Mouse (Mus musculus) kidney, postnatal 14 days (tissue): ENCODE results near the gene Traip.

Experiments used
- DNase-seq: peaks from one replicate; pipeline ENCODE4 v3.0.0; 2022; ENCODE audit warnings: mixed read lengths

Gene Traip

DNA sequence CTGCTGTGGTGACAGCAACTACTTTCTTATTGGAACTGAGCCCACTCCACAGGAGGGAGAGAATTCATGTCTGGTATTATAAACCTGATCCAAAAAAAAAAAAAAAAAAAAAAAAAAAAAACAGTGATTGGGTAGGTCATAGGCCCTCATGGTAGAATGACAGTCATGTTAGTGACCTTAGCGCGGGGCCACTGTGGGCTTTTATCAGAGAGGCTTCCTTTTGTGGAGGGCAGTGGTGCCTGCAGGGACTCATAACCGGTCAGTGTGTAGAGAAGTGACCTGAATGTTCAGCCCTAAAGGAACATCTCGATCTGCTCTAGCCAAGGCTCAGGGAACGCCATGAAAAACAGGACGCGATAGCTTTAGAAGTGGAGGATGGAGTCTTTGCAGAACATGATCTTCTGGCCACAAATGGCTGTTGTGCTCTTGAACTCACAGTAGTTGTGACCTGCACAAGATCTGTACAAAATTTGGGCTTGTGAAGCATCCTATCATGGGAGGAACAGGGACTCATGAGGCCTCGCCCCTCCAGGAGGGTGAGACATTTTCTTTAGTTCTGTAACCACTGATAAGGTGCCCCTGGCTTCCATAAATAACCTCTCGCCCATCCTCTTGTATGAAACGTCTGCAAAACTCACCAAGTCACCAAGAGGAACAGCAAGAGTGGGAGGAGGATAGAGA is 24.7 kb downstream of the Traip start:
- DNase-seq: no peak

DNA sequence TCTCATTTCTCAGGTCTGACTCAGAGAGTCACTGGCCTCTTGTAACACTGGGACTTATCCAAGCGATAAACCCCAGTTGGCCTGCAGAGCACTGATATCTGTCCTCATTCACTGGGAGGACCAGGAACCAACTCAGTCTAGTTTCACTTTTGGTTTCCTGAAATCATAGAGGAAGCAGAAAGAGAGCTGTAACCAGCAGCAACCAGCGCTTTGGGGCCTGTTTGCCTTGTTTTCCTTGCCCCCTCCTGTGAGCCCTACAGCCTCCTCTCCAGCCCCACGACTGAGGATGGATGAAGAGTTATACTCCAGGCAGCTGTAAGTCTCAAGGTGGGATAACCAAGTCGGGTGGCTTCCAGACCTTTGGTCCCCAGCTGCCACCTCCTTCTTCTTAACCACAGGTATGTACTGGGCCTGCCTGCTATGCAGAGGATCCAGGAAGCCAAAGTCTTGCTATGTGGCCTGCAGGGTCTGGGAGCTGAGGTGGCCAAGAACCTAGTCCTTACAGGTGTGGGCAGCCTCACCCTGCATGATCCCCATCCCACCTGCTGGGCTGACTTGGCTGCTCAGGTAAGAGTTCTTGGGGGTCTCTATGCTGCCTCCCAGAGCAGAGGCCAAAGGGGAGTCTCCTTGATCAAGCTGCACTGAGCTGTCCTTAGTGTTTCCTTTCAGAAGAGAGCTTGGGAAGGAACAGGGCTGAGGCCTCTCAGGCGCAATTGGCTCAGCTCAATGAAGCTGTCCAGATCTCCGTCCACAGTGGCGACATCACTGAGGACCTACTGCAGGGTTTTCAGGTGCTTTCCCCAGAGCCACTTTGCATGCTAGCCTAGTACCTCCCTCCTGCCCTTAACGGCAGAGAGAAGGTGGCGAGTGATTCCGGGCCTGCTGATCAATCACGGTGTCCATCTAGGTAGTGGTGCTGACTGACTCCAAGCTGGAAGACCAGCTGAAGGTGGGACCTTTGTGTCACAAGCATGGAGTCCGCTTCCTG is 25.8 kb downstream of the Traip start, which contains the start of gene Uba7:
TSS of gene Uba7 (plus strand) at position 107 of the 988 bp plus-strand sequence.
- peak; percentile 44 for DNase-seq

DNA sequence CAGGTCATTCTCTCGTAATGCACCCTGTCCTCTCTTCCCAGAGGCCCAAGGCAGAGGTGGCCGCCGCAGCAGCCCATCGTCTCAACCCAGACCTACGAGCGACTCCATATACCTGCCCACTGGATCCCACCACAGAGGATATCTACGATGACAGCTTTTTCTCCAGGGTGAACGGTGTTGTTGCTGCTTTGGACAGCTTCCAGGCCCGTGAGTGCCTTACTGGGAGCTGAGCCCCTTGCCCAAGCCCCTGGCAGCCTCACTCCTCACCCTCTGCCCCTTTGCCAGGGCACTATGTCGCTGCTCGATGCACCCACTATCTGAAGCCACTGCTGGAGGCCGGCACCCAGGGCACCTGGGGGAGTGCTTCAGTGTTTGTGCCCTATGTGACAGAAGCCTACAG is 28.9 kb downstream of the Traip start:
- DNase-seq: no peak

- DNase-seq: peak; percentile 73
Measured at GRCm38 (mm10) chr9:107981684-107982605, 32.0 kb downstream of the Traip start.

- DNase-seq: peak; percentile 90
Measured at GRCm38 (mm10) chr9:107982681-107983346, 32.9 kb downstream of the Traip start, which contains the start of gene Gm20661. TSS of gene Gm20661 (plus strand) at chr9:107983058.

DNA sequence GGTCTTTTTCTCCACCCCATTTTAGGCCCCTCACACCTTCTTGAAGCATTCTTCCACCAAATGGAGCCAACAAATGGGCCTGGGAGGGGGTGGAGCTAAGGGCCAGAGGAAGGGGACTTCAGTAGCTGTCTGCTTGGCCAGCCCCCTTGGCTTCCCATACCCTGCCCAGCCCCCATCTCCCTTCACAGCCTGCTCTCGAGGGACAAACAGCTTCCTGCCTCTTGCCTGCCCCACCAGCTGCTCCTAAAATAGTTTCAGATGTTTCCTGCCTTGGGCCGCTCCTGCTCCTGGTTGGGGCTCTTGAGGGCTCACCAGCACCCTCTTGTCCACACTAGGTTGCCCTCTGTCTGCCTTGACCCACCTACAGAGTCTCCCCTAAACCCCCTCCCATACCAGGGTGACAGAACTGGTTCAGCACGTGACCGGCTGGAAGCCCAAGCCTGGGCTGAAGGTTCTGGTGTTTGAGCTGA is 33.5 kb downstream of the Traip start:
- peak; percentile 93 for DNase-seq

- DNase-seq: peak; percentile 33
Measured at GRCm38 (mm10) chr9:107984052-107984753, 34.3 kb downstream of the Traip start.

- DNase-seq: peak; percentile 17
Measured at GRCm38 (mm10) chr9:107984754-107985055, 34.8 kb downstream of the Traip start.

GRCm38 (mm10) chr9:107985131-107986119 is 35.5 kb downstream of the Traip start, which contains the start of gene Inka1:
TSS of gene Inka1 (minus strand) at chr9:107985879.
- peak; percentile 94 for DNase-seq

DNA sequence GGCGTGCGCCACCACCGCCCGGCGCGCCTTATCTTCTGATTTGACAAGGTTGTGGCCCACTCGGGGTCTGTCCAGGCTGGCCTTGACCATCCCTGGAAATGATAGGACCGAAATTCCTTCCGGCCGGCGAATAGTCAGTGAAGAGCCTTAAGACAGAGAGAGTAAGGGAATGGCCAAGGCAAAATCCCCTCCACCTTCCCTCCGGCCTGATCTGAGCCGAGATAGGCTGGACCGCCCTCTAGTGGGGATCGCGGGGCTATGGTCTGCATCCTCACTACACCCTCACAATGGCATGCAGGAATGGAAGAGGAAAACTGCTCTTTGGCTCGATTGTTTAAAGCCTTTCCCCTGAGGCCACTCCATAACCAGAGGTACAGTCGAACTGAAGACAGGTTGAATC is 36.4 kb downstream of the Traip start:
- peak; percentile 87 for DNase-seq

- no peak for DNase-seq
Measured at GRCm38 (mm10) chr9:107987950-107988349, 38.0 kb downstream of the Traip start.

DNA sequence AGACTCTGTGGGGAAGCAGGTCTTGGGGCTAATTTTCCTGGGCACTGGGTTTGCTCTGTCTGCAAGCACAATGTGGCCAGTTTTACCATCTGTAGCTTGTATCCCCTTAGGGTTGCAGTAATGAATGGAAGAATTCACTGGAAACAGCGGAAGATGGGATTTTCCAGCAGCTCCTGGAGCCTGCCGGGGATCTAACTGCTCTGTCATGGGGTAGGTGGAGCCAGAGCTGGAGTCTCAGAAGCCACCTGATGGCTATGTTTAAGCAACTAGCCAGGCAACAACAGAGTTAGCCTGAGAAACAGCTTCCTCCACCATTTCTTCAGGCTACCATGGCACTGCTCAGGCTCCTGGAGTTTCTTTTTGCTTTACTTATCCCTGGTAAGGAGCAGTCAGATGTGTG is 42.3 kb downstream of the Traip start, which contains the start of gene Cdhr4:
TSS of gene Cdhr4 (plus strand) at position 301 of the 400 bp plus-strand sequence.
- DNase-seq: no peak

DNA sequence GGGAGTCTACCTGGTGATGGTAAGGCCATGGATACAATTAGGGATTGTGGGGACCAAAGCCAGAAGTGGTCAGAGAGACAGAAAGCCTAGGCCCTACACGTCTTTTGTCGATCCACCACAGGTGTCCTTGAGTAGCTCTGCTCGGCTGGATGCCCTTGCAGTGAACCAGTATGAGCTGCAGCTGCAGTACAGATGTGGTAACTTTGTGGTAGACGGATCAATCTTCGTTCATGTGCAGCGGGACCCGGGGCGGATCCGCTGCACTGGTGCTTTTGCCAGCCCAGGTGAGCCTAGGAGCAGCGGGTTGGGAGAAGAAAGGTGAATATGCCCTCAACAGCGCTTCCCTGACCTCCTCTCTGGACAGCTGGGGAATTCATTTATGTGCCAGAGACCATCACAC is 43.1 kb downstream of the Traip start:
- no peak for DNase-seq

- DNase-seq: no peak
Measured at GRCm38 (mm10) chr9:107994464-107994863, 44.5 kb downstream of the Traip start.

DNA sequence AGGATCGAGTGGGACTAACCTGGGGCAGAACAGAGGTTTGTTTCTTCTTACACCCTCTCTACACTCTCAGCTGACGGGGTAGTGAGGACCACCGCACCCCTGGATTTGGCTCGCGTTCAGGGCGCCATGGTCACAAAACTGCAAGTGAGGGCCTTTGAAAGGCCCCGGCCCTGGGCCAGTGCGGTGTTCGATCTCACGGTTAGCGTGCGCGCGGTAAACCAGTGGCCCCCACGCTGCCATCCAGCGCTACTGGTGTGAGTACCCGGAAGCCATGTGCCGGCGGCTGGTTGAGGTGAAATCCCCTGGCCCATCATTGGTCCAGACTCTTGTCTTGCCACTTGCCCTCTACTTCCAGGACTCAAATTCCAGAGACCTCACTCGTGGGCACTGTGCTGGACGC is 45.6 kb downstream of the Traip start:
- no peak for DNase-seq

- DNase-seq: no peak
Measured at GRCm38 (mm10) chr9:107996049-107996448, 46.1 kb downstream of the Traip start, which contains the start of gene Gm20662. TSS of gene Gm20662 (plus strand) at chr9:107996349.

DNA sequence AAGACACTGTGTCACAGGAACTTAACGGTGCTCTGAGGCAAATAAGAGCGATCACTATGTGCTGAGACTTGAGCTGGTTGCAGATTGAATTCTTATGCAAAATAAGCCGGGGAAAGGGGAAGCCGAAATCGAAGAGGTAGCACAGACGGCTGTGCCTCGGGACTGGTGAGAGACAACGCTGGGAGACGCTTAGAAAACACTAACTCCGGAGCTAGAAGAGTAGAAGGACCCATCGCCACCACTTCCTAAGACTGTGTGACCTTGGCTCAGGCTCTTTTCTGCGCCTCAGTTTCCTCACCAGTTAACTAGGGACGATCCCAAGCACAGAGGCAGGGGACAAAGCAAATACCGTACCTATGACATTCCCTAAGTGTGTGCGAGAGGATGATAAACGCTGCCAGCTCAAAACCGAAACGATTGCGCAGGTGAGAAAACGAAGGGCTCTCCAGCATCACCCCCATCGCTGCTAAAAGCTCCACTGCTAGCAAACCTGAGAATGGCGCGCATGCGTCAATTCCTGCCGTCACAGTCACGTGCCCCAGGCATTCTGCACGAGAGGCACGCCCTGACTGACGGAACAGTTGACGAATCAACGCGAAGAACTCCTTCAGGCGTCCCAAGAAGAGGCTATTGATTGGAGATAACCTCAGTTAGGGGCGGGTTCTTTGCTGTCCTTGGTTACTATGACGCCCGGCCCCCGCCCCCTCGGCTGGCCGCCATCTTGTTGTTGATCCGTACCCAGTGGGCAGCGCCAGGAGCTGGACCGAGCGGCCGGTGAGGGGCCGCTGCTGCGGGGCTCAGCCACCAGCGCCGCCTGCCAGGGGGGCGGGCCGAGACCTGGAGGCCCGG is 52.2 kb downstream of the Traip start, which contains the start of gene Ip6k1:
TSS of gene Ip6k1 (plus strand) at position 580 of the 849 bp plus-strand sequence.
- peak; percentile 100 for DNase-seq

DNA sequence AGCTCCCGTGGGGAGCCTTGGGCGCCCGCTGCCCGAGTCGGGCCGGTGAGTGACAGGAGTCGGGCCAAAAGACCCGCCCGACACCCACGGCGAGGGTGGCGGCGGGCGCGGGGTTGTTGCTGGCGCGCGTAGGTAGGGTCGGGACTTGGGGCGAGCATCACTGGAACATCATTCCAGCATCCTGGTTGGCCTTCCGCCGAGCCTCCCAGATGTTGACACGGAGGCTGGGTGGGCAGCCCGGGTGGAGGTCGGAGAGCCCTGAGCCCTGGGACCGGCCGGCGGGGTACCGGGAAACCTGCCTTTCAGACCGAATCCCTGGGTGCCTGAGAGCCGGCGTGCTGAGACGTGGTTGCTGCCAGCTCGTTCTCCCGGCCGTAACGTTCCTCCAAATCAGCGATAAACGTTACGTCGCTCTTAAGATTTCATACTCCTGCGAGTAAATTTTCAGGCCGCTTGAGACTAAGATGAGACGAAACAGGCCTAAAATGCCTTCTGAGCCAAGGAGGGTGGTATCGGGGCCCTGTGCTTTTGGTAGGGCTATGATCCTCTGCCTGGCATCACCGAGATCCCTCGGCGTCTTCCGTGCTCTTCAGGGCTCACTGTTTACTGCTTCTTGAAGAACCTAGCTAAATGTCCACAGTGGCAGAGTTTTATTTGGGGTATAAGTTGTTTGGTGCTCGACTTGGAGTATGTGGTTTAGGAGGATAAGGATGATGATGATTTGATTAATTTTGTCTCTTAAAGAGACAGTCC is 53.0 kb downstream of the Traip start:
- no peak for DNase-seq
